Mouse (Mus musculus): Measurements from ENCODE around the gene Tiam2.

DNA sequence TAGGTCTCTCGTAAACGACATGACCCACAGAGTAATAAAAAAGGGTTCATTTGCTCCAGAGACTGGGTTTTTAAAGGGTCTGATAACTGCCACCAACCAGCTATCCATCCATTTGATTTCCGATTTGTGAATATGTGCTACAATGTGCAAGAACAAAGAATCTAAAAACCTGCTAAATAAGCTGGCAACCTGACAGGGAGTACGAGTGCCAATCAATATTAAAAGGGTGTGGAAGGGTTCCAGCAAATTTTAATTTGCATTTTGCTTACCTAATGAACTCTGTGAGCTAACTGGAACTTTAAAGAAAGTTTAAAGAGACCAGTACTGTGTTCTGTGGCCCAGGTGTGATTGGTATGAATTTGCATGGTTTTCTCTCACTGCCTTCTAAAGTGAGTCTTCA is 86.4 kb downstream of the Tiam2 start:
- TF ChIP-seq POLR2A (IDR thresholded peaks at IDR 0.05; ENCODE audit: low read depth, low read length) (no peak), CTCF (IDR thresholded peaks at IDR 0.05; ENCODE audit: borderline replicate concordance, insufficient read depth, low read length) (no peak)

Data from embryonic fibroblast, embryonic 13.5 days (primary cell).